Mouse (Mus musculus) 416B (cell line): Measurements from ENCODE around the gene Olfr1215.
"Not testable (repeated sequence)": the region's sequence is repeated elsewhere in the genome, so short reads cannot be mapped to it uniquely, and the experiment has no call there.

Experiments used
- DNase-seq: peaks from one replicate; pipeline ENCODE4 v3.0.0; 2011; ENCODE audit warnings: low read depth

Olfr1215 gene

DNA sequence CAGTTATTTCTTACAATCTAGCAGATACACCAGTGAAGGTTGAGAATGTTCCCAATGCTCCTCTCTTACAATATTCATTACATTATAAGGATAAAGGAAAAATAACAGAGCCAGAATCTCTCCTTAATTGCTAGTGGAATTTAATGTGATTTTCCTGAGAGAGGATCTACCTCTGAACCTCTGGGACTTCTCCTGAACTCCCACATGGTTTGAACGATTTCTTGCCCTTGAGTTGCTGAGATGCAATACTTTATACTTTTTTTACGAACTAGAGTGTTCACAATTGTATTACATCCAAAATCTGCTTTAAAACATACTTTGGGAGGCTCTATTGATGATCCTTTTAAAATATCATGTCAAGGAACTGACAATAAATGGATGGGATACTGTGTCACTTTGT, at the start of gene Olfr1215:
TSS of gene Olfr1215 (minus strand) at position 101 of the 400 bp plus-strand sequence.
- DNase-seq: no peak

GRCm38 (mm10) chr2:89031965-89032364, 25.2 kb upstream of the Olfr1215 start, which contains the start of gene Olfr1217:
TSS of gene Olfr1217 (minus strand) at chr2:89032065.
- no peak for DNase-seq

GRCm38 (mm10) chr2:89021436-89021835, 14.7 kb upstream of the Olfr1215 start:
- DNase-seq: not testable (repeated sequence)

- no peak for DNase-seq
Observed at GRCm38 (mm10) chr2:89018240-89018639, 11.5 kb upstream of the Olfr1215 start, which contains the start of gene Olfr1216. TSS of gene Olfr1216 (minus strand) at chr2:89018340.

- no peak for DNase-seq
Observed at GRCm38 (mm10) chr2:88992553-88992952, 14.2 kb downstream of the Olfr1215 start, which contains the start of gene Olfr1214. TSS of gene Olfr1214 (minus strand) at chr2:88992653.

DNA sequence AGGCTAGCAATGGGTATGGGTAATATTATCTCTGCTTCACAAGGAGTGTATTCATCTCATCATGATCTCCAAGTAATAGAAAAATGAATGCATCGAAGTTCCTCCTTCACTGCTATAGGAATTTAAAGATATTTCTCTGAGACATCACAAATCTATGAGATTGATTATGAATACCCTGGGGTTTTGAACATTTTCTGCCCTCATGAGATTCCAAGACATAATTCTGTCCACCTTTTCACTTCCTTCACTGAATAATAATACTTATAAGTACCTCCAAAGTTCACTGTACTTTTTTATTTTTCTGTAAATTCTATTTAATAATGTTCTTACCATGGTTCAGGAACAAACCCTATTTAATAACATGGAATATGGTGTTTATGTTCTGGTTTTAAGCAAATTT, 26.6 kb downstream of the Olfr1215 start, which contains the start of gene Gm13762:
TSS of gene Gm13762 (minus strand) at position 101 of the 400 bp plus-strand sequence.
- DNase-seq: no peak

DNA sequence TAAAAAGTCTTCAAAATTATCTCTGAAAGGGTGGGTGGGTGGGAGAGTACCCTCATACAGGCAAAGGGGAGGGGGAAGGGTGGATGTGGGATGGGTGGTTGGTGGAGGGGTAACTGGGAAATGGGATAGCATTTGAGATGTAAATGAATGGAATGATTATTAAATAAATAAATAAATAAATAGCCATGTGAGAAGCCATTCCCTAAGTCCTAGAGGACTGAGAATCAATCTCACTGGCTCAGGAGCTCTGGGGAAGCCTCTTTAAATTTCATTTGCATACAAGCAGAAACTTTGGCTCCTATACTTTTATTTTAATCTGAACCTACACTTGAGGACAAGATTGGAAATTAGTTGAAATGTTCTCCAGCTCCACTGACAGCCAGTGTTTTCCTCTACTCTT, 53.1 kb downstream of the Olfr1215 start, which contains the start of gene Olfr1212:
TSS of gene Olfr1212 (plus strand) at position 301 of the 400 bp plus-strand sequence.
- no peak for DNase-seq
